In genomic region chr6:72676376-72676775, GRCm38 (mm10) we compare ENCODE assay signal across 10 mouse cellular contexts. TPM values are rescaled to one million over a fixed set of nuclear protein-coding genes. Genes with fewer than 3 reads are reported as not detected.
A peak's percentile ranks its signal among the peaks of the same experiment; 100 is the strongest.
DNase-seq lines count a peak whose midpoint lies in the region; ATAC-seq and TF ChIP-seq lines count a peak whose summit lies in the region.
"Had no signal": no experiment of that assay in that cellular context is flagged by ENCODE, and none has a peak within 500 bp of the region (broad histone marks: within the 10 kb centered on the region; RNA-seq: fewer than 3 reads in every experiment).

No protein-coding gene starts in this region.

- DNase-seq in kidney, postnatal 36 days = no peak
- DNase-seq in embryonic facial prominence, embryonic 14.5 days (ENCODE audit: low spot score) = no peak
- no peak for DNase-seq in stomach, postnatal 0 days (ENCODE audit: low spot score)
- no peak for DNase-seq in layer of hippocampus, adult 8-10 months (ENCODE audit: low spot score in 2 of 2)
- DNase-seq: cerebellum, adult 9-10 months; right cerebral cortex, postnatal 14 days; thymus, postnatal 4 days had no signal

- ATAC-seq in kidney, embryonic 14.5 days (ENCODE audit: low FRiP score, low TSS enrichment) = peak; percentile 7; the same call in 1 of the 2 replicates
- no peak for ATAC-seq in neural tube, embryonic 12.5 days (ENCODE audit: low FRiP score, low read depth)
- ATAC-seq in neural tube, embryonic 15.5 days (ENCODE audit: low FRiP score) = no peak
- ATAC-seq in embryonic facial prominence, embryonic 14.5 days (ENCODE audit: low read depth) = no peak
- no peak for ATAC-seq in stomach, postnatal 0 days (ENCODE audit: low FRiP score, low TSS enrichment)

- 35% methylated on average over 2 of the region's 2 CpGs for WGBS in kidney, embryonic 14.5 days
- 32% methylated on average over 2 of the region's 2 CpGs for WGBS in neural tube, embryonic 12.5 days
- 33% methylated on average over 2 of the region's 2 CpGs for WGBS in neural tube, embryonic 15.5 days
- 57% methylated on average over 2 of the region's 2 CpGs for whole genome bisulfite sequencing in embryonic facial prominence, embryonic 14.5 days
- 57% methylated on average over 2 of the region's 2 CpGs for WGBS in stomach, postnatal 0 days

- TF ChIP-seq EP300 in stomach, postnatal 0 days (optimal IDR thresholded peaks at IDR 0.05) = no peak

- peak overlapping the region; percentile 95 for H3K27ac ChIP-seq in kidney, embryonic 14.5 days (ENCODE audit: low read depth, low read length)
- no peak overlapping the region for H3K27ac ChIP-seq in neural tube, embryonic 12.5 days
- H3K27ac ChIP-seq in neural tube, embryonic 15.5 days (replicated peaks) = no peak overlapping the region
- H3K27ac ChIP-seq in embryonic facial prominence, embryonic 14.5 days (replicated peaks; ENCODE audit: low read depth, low read length) = peak overlapping the region; percentile 88
- H3K27ac ChIP-seq in stomach, postnatal 0 days (replicated peaks) = peak overlapping the region; percentile 81; the same call in 1 of the 2 replicates

- peak overlapping the region; percentile 8; the same call in 1 of the 2 replicates for H3K4me3 ChIP-seq in kidney, embryonic 14.5 days (ENCODE audit: low read length)
- H3K4me3 ChIP-seq in neural tube, embryonic 12.5 days = no peak overlapping the region
- no peak overlapping the region for H3K4me3 ChIP-seq in neural tube, embryonic 15.5 days (replicated peaks)
- H3K4me3 ChIP-seq in embryonic facial prominence, embryonic 14.5 days (ENCODE audit: low read depth, low read length) = no peak overlapping the region
- no peak overlapping the region for H3K4me3 ChIP-seq in stomach, postnatal 0 days (ENCODE audit: low read depth, low read length)

- no peaks in the 10 kb centered on the region for H3K36me3 ChIP-seq in kidney, embryonic 14.5 days (ENCODE audit: control insufficient read depth, insufficient read depth, low read length)
- no peaks in the 10 kb centered on the region for H3K36me3 ChIP-seq in neural tube, embryonic 12.5 days
- no peaks in the 10 kb centered on the region for H3K36me3 ChIP-seq in neural tube, embryonic 15.5 days
- no peaks in the 10 kb centered on the region for H3K36me3 ChIP-seq in embryonic facial prominence, embryonic 14.5 days (ENCODE audit: control insufficient read depth, insufficient read depth, low read length)
- no peaks in the 10 kb centered on the region for H3K36me3 ChIP-seq in stomach, postnatal 0 days (ENCODE audit: control insufficient read depth, insufficient read depth, low read length)

- TF ChIP-seq CTCF in stomach, postnatal 0 days (IDR thresholded peaks at IDR 0.05; ENCODE audit: low read depth) = peak; percentile 69

- no peaks in the 10 kb centered on the region for H3K27me3 ChIP-seq in kidney, embryonic 14.5 days (ENCODE audit: control insufficient read depth, insufficient read depth, low read length)
- H3K27me3 ChIP-seq in neural tube, embryonic 12.5 days (replicated peaks) = peaks cover 10% of the 10 kb centered on the region; the same call in 1 of the 2 replicates
- no peaks in the 10 kb centered on the region for H3K27me3 ChIP-seq in neural tube, embryonic 15.5 days (replicated peaks)
- H3K27me3 ChIP-seq in embryonic facial prominence, embryonic 14.5 days (replicated peaks; ENCODE audit: control insufficient read depth, insufficient read depth, low read length) = no peaks in the 10 kb centered on the region
- H3K27me3 ChIP-seq in stomach, postnatal 0 days (ENCODE audit: control insufficient read depth, insufficient read depth, low read length) = no peaks in the 10 kb centered on the region

- peaks cover 30% of the 10 kb centered on the region for H3K4me1 ChIP-seq in kidney, embryonic 14.5 days (ENCODE audit: control insufficient read depth, insufficient read depth, low read length)
- peaks cover 34% of the 10 kb centered on the region for H3K4me1 ChIP-seq in neural tube, embryonic 12.5 days
- H3K4me1 ChIP-seq in neural tube, embryonic 15.5 days = peaks cover 34% of the 10 kb centered on the region
- H3K4me1 ChIP-seq in embryonic facial prominence, embryonic 14.5 days (ENCODE audit: control insufficient read depth, insufficient read depth, low read length) = peaks cover 69% of the 10 kb centered on the region
- H3K4me1 ChIP-seq in stomach, postnatal 0 days (replicated peaks; ENCODE audit: control insufficient read depth, insufficient read depth) = peaks cover 14% of the 10 kb centered on the region

- no peaks in the 10 kb centered on the region for H3K9me3 ChIP-seq in kidney, embryonic 14.5 days (ENCODE audit: control insufficient read depth, low read length)
- no peaks in the 10 kb centered on the region for H3K9me3 ChIP-seq in neural tube, embryonic 12.5 days
- no peaks in the 10 kb centered on the region for H3K9me3 ChIP-seq in neural tube, embryonic 15.5 days (replicated peaks)
- H3K9me3 ChIP-seq in embryonic facial prominence, embryonic 14.5 days (ENCODE audit: control insufficient read depth, low read length) = no peaks in the 10 kb centered on the region
- H3K9me3 ChIP-seq in stomach, postnatal 0 days (ENCODE audit: control insufficient read depth, low read length) = no peaks in the 10 kb centered on the region

- H3K9ac ChIP-seq in kidney, embryonic 14.5 days (ENCODE audit: low read depth, low read length) = no peak overlapping the region; the same call in 1 of the 2 replicates
- no peak overlapping the region for H3K9ac ChIP-seq in neural tube, embryonic 12.5 days
- no peak overlapping the region for H3K9ac ChIP-seq in neural tube, embryonic 15.5 days (replicated peaks)
- H3K9ac ChIP-seq in embryonic facial prominence, embryonic 14.5 days (ENCODE audit: low read depth, low read length) = no peak overlapping the region
- no peak overlapping the region for H3K9ac ChIP-seq in stomach, postnatal 0 days (ENCODE audit: low read length)

- no peak overlapping the region; the same call in 1 of the 2 replicates for H3K4me2 ChIP-seq in kidney, embryonic 14.5 days (replicated peaks; ENCODE audit: low read depth, low read length)
- H3K4me2 ChIP-seq in neural tube, embryonic 12.5 days (replicated peaks) = 0 out of 2 replicates have a peak overlapping the region, but pooled peaks have one; percentile 1
- no peak overlapping the region for H3K4me2 ChIP-seq in neural tube, embryonic 15.5 days
- H3K4me2 ChIP-seq in embryonic facial prominence, embryonic 14.5 days (ENCODE audit: low read depth, low read length) = peak overlapping the region; percentile 47; the same call in 1 of the 2 replicates
- H3K4me2 ChIP-seq in stomach, postnatal 0 days (replicated peaks; ENCODE audit: low read depth) = peak overlapping the region; percentile 51; the same call in 1 of the 2 replicates

RNA-seq across cellular contexts. Expression of gene Tgoln1, which starts 59.6 kb away (rescaled TPM):
- polyA plus RNA-seq in kidney, embryonic 14.5 days (2014; fragmentation: Nextera tagmentation; extraction: Ambion mirVana) = 22.5 and 39.6 TPM in 2 replicates
- 35.8 and 36.7 TPM in 2 replicates for polyA plus RNA-seq in neural tube, embryonic 12.5 days (2016; fragmentation: Nextera tagmentation; extraction: Ambion mirVana)
- polyA plus RNA-seq in neural tube, embryonic 15.5 days (2015; fragmentation: Nextera tagmentation; extraction: Ambion mirVana) = 36.3 and 38.0 TPM in 2 replicates
- polyA plus RNA-seq in embryonic facial prominence, embryonic 14.5 days (2014; fragmentation: Nextera tagmentation; extraction: Ambion mirVana) = 33.8 and 34.7 TPM in 2 replicates
- 37.2 and 37.7 TPM in 2 replicates for polyA plus RNA-seq in stomach, postnatal 0 days (2015; fragmentation: Nextera tagmentation; extraction: Ambion mirVana)
- 100 to 1,000 TPM in 2 of 4 experiments, 10 to 100 TPM in 2; 92.8 to 106 (median 98.1) TPM for total RNA-seq in layer of hippocampus, adult 8-10 months (2022)

Comparison
In these comparisons a context has a peak if more than half of its experiments do, and no peak if none do; other contexts are left out.
1. H3K4me2 ChIP-seq: peak in neural tube, embryonic 12.5 days (single experiment), embryonic facial prominence, embryonic 14.5 days (single experiment) and stomach, postnatal 0 days (single experiment); none in kidney, embryonic 14.5 days (single experiment) and neural tube, embryonic 15.5 days (single experiment).
2. H3K27ac ChIP-seq: peak in kidney, embryonic 14.5 days (single experiment), embryonic facial prominence, embryonic 14.5 days (single experiment) and stomach, postnatal 0 days (single experiment); none in neural tube, embryonic 12.5 days (single experiment) and neural tube, embryonic 15.5 days (single experiment).